Mouse (Mus musculus) frontal cortex, postnatal 14 days (tissue): ENCODE results near the gene AU041133.
"Not testable (repeated sequence)": the region's sequence is repeated elsewhere in the genome, so short reads cannot be mapped to it uniquely, and the experiment has no call there.

ENCODE experiments used
- DNase-seq, 2 experiments: peaks; one replicate each; pipeline ENCODE4 v3.0.0; 2022; ENCODE audit warnings: low spot score in 2 of 2

Gene AU041133

DNA sequence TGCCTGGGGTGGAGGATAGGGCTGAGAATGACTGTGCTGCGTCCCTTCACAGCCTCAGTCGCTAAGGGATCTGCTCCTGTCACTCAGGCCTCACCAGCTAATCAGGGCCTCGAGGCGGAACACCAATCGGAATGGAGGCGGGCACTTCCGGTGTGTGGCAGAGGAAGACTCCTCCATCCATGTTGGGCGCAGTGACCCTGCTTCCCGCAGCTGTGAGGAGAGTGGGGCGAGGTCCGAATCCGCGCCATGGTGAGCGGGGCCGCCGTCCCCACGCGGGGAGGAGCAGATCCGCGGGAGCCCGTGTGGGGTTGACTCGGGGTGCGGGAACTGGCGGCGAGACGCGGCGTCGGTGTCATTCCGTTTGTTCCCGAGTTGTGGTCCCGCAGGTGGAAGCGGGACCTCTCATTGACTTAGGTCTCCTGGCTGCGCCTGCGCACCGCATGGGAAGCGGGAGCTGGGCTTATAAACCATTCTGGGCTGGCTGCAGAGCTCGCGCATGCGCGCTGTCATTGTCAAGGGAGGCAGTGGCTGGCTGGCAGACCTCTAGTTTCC is at the start of gene AU041133:
TSS of gene AU041133 (plus strand) at position 164 of the 552 bp plus-strand sequence.
- peak; percentile 87 to 89 for DNase-seq

GRCm38 (mm10) chr10:82082728-82083621 is 44.8 kb upstream of the AU041133 start, which contains the start of gene BC024063:
TSS of gene BC024063 (plus strand) at chr10:82083353.
- DNase-seq = peak; percentile 66 to 80

- not testable (repeated sequence) for DNase-seq
These were observed 44.2 kb upstream of the AU041133 start for GRCm38 (mm10) chr10:82083622-82083971.

GRCm38 (mm10) chr10:82117206-82117605 is 10.6 kb upstream of the AU041133 start:
- no peak for DNase-seq

GRCm38 (mm10) chr10:82145282-82145681 is 17.5 kb downstream of the AU041133 start:
- no peak for DNase-seq

- DNase-seq = no peak
These were observed 19.8 kb downstream of the AU041133 start for GRCm38 (mm10) chr10:82147571-82147970.

DNA sequence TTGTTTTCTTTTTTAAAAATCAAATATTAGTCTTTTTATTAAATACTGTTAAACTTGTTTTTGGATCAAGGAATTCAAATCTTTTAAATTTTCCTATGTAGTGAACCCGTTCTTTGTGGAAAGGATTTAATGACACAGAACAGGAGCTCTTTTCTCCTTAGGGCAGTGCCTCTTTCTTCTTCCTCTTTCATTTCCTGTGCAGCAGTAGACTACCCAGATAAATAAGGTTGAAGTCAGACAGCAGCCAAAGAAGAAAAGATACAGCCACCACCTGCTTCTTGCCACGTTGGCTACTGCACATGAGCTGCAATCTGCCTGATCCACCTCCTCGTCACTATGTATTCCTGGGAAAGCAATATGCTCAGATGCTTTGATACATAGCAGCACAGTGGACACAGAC is 40.0 kb downstream of the AU041133 start:
- no peak for DNase-seq

DNA sequence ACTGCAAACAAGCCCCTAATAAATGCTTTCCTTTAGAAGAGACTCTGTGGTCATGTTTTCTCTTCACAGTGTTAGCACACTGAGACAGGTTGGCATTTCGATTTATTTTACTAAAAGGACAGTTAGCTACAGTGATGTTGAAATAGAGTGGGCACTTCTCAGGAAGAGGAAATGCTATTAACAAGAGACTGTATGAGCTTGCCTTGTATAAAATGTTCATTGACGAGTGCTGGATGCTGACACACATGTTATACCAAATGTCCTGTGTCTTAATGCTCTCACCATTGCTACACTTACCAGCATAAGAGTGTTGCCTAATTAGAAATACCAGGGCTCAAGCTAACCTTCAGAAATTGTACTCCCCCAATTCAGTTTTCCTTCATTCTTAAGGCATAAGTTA is 42.0 kb downstream of the AU041133 start:
- DNase-seq = no peak

DNA sequence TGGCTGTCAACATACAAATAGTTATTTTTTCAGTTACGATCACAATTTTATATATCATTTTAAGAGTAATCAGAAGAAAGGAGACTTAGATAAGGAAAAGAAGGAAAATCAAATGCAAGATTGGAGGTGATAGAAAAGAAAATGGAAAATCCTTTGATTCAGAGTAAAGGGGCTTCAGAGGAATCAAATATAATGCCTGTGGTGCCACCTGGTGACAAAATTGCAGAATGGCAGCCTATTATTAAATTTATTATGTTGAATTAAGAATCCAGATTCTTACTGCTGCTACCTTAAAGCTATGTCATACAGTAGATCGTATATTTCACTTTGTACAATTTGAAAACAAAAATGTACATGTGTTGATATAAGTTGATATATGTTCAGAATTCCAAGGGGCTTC is 43.0 kb downstream of the AU041133 start:
- no peak for DNase-seq

DNA sequence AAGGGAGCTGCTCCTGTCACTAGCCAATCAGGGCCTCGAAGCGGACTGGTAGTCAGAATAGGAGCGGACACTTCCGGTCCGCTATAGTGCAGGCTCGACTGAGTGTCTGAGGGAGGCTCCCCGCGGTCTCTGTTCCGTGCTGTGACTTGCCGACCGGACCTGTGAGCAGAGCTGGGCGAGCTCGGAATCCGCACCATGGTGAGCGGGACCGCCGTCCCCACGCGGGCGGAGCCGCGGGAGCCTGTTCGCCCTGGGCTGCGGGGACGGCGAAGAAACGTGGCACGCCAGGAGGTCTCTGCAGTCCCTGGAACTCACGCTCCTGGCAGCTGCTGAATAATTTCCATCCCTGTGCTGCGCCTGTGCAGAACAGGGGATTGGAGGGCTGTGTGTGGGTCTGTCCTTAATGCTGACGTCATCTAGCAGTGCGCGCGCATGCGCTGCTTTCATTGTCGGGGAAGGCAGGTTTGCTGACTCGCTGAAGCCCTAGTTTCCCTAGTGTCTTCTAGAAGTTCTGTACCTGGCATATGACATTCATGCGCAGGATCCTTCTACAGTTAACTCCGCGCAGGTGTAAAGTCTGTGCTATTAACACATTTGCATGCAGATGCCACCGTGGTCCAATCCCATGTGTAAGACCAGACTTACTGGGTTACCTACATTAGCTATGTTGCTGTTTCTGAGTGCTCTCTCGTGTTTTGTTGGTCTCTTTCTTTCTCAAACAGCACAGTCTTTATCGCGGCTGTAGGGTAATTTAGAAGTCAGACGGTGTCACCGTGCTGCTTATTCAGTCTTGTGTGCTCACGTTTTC is 50.6 kb downstream of the AU041133 start:
- peak; percentile 76 to 82 for DNase-seq
